Mouse (Mus musculus): Measurements from ENCODE around the gene Uckl1.

Gene Uckl1

DNA sequence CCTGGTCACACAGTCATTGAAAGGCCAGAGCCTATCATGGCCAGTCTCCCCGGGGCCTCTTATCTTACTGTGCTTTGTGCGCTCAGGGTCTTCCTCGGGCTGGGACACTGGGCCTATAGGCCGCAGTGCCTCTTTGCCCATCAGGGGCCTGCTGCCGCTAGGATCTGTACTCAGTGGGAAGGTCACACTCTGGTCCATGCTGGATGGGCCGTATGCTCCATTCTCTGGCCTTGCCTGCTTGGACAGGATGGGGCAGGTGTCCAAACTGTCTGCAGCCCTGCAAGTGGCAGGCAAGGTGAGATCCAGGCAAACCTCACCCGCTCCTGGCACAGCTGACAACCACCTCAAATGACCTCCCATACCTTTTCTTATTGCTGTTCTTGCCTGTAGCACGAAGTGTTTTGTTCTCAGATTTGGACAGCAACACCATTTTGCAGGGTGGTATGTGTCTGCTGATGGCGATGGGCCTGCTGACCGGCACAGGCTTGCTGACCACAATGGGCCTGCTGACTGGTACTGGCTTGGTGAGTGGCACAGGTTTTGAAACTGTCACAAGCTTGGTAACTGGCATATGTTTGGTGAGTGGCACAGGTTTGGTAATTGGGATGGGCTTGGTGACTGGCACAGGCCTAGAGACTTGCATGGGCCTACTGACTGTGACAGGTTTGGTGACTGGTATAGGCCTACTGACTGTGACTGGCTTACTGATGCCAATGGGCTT lies 4.5 kb upstream of the Uckl1 start:
- DNase-seq = no peak

DNA sequence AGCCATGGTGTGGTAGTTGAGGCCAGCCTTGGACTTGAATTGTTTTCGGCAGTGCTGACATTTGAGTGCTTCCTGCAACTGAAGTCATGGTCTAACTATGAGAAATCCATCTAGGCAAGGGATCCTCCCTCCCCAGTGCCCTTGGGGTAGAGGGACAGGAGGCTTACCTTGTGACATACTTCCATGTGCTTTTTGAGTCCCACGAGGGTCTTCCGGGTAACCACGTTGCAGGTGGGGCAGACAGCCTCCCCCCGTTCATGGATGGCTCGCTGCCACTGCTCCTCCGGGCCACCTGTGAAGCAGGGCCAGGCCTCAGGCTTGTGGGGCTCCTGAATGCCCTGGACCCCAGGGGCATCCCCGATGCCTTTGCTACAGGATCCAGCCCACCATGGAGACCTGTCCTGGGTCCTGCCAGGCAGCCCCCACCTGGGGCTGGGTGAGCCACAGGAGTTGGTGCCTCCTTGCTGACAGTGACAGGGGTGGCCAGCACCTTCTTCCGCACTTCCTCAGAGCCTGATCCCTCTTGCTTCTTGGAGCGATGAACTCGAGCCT lies 3.6 kb upstream of the Uckl1 start:
- DNase-seq = no peak

DNA sequence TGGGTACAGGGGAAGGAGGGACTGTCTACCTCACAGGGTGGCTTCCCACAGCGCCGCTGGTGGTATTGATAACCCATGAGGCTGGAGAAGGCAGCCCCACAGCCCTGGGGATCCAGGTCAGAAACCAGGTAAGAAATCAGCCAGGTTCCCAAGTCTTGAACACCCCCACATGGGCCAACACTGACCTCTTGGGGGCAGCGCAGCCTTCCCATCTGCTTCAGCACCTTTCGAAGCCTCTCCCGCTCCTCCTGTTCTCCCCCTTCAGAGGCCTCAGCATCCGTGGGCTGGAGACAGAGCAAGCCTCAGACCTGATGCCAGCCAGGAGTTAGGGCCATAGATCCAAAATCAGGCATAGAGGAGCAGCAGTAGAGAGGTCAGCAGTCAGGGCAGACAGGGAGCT lies 3.1 kb upstream of the Uckl1 start:
- DNase-seq = no peak

DNA sequence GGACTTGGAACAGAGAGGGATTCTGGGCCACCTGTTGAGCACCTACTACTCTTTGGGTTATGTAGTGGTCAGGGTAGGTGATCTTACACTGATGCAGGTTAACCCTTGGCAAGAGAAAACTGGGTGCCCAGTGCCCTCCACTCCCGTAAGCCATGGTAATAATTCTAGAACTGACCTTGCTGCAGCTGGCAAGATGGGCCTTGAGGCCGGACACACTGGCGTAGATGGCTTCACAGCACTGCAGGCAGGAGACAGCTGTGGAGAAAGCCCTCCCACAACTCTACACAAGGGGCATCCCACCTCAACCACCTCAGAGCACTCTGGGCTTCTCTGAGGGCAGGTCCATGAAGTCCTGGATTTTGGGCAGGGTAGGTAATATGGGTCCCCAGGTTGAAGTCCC lies 1.4 kb upstream of the Uckl1 start:
- DNase-seq = no peak

DNA sequence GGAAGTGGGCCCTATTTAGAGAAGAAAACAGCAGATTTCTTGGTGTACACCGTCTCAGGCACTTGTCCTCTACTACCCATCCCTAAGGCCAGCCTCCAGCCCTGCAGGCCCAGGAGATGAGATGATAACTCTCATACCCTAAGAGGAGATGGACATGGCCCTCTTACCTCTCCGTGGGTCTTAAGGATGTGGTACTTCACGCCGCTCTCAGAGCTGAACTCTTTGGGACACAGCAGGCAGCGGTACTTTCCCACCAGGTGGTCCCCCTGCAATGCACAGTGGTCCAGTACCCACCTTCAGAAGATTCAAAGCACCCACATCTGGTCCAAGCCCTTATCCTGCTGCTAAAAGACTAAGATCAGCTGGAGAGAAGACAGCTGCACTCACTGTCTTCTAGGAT lies 814 bp upstream of the Uckl1 start:
- no peak for DNase-seq

DNA sequence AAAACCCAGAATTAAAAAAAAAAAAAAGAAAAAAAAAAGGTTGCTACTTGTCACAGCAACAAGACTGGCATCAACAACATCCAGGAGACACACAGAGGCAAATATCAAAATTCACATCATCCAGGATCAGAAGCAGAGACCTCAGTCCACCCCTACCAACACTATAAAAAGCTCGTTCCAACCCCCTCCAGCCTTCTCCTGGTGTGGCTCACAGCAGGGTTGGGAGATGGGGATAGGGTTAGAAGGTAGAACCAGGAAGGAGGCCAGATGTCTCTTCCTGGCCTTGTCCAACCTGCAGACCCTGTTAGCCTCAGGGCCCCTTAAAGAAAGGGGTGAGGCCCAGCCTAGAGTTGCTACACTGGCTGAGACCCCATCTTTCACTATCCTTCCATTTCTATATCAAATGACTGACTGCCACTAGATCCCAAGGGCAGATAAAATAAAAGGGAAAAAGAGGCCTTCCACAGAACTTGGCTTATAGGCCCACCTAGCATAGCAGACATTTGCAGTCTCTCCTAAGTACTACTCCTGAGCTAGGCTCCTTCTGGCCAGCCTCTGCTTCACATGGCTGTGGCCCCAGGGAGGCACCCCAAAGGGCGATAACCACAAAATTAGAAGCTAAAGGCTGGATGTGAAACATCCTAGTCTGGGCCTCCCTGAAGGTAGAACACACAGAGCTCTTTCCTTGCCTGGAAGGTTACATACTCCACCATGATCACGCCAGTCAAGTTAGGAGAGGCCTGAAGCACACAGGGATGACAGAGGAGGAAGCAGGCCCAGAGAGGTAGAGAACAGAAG lies 1.0 kb downstream of the Uckl1 start:
- DNase-seq = no peak

DNA sequence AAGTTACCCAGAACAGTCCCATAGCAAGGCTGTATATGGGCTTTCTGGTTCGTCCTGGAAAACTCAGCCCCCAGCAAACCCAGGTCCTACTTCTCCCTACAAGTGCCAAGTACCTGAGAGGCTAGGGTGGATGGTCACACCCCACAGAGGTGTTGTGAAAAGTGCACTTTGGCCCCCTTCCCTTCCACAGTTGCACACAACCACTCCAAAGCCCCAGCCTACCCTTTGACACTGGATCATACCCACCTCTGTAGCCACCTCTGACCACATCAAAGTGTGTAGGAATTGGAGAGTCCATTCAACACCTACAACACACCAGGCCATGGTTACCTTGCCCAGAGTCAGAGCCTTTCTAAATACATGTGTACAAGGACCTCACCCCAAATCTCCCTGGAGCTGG lies 1.8 kb downstream of the Uckl1 start:
- no peak for DNase-seq

DNA sequence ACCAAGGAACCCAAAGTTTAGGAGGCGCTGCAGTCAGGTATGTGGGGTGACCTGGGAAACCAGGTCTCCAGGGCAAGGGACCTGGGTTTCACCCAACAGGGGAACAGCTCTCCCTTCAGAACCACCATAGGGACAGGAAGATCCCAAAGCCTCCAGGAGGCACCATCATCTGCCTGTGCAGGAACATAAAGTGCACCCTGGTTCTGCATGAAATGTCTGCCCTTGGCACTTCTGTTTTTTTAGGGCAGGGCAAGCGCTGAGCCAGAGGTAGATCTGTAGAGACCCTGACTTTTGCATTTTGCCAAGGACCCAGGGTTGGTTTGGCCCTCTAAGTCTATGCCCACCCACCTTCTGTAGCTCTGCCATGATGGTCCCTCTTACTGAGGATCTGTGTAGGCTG lies 2.3 kb downstream of the Uckl1 start:
- DNase-seq = no peak

DNA sequence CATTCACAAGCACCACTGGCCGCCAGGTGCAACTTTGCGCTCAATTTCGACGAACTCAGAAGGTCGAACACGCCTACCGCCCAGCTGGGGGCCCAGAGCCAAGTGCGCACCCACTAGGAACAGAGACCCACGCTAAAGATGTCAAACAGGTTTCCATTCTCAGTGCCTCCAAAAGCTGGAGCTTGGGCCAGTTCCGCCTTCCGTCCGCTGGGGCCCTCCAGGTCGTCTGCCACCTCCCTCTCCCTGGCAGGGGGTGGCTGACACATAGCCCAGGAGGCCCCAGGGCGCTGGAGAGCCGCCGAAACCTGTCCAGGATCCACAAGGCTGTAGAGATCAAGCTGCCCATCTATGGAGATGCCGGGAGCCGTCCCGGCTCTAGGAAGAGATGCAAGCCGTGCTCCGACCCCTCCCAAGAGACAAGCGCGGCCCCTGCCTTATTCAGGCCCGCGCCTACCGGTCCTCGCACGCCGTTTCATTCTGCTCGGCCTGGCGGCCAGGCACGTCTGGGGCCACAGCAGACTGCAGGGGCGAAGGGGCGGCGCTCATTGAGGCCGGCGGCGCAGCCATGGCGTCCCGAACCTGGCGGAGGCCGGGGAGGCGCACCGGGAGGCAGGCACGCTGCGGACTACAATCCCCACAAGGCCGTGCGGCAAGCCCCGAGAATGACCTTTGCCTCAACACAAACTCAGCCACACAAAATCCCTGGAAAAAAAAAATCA lies 3.1 kb downstream of the Uckl1 start:
- DNase-seq = peak; percentile 92

DNA sequence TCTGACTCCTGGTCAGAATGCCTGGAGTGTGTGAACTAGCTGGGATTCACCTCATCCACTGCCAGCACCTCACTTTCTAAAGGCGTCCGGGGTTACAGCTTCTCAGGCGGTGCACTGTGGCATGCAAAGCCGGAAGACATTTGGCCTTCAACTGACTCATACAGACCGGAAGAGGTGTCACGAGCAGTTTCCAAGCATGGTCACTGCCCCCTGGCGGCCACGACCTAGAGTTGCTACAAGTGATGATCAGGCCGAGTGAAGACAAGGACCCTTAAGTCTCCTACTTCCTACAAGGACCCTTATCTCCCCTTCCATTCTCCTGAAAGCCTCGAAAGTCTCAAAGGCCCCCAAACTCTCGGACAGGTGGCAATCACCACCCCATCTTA lies 3.7 kb downstream of the Uckl1 start:
- peak; percentile 89 for DNase-seq

DNA sequence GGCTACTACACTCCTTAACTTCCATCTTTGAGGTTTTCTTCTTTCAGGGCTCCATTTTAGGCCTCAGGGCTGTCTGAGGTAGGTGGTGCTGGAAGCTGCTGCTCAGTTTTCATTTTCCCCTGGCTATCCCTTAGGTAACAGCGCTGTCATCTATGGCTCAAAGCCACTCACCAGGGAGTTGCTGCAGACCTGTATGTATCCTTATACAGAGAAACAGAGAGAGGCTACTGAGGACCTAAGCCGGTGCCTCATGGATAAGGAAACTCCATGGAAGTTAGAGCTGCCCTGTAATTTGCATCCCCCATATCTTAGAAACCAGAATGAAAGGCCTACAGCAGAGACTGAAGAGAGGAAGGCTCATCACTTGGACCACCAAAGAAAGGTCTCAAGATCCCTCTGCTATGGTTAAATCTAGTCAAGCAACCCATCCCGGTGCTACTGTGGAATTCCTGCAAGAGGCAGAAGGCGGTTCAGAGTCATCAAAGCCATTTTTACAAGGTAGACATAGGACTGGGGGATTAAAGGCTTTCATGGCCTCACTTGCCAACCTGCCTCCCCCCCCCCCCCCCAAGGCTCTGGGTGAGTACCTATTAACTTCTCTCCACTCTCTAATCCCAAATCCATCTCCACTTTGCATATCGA lies 4.4 kb downstream of the Uckl1 start:
- DNase-seq = no peak

DNA sequence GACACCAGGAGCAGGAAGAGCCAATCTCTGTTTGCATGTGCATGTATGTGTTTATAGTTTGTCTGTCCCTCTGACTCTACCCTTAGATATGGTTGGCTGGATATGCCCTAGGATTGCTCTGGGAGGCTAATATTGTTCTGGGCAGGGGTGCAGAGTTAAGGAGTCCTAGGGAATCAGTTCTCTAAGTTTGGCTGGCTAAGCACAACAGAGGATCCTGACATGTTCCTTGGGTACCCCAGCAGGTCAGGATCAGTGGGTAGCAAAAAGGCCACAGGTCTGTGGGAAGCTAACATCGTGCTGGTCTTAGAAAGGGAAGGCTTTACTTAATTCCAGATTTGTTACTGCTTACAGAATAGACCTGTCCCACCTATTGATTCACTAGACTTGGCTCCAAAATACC lies 5.0 kb downstream of the Uckl1 start:
- DNase-seq = no peak

DNA sequence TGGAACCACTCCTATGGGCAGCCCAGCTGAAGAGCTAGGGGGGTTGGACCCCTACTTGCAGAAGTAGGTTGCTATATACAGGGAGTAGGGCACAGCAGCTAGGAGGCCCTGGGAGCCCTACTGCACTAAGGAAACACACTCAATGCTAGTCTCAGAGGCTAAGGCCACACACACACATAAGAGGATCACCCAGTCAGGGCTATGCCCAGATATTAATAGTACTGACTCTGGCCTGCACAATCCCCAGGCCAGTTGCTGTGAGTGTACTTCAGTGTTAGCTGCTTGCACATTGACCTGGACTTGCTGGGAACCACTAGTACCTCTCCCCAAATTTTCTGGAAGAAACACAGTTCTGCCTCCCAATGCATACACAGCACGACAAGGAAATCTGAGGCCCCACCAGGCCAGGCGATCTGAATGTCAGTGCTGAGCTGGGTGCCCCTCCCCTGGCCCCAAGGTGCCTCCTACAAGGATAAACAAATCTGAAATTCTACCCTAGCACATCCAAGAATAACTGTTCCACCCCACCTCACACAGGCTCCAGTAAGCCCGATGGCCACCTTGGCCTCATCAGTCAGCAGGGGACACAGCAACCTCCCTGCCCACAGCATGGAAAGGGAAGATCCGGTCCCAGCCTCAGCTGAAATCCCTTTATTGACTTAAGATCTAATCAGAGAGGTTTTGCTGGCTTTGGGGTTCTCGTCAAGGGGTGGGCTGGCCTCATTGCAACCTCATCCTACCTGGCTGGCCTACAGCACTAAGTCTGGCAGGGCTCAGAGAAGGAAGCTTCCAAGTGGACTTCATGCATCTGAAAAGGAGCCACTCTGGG lies 5.7 kb downstream of the Uckl1 start:
- DNase-seq = no peak

DNA sequence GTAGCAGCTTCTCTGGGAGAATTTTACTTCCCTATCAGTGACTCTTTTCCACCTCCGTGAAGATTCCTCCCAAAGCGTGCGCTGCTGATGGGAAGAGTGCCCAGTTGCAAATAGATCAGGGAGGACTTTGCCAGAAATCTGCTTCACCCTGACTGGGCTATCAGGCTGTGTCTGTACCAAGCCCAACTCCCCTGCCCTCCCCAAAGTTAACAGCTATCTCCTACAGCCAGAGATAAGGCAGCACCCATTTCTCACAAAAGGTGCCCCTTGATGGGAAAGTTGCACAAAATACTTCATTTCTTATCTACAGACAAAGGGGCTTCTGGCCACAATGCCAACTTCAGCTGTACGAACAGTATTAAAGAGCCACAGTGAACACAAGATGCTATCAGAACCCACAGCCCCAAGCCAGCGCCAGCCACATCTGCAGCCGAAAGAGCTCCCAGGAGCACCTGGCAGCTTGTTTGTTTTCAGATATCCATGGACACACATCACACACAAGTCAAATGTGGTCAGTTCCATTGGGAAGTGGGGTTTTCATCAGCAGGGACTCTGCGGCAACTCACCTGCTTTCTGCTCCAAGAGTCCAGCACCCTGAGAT lies 6.6 kb downstream of the Uckl1 start:
- no peak for DNase-seq

DNA sequence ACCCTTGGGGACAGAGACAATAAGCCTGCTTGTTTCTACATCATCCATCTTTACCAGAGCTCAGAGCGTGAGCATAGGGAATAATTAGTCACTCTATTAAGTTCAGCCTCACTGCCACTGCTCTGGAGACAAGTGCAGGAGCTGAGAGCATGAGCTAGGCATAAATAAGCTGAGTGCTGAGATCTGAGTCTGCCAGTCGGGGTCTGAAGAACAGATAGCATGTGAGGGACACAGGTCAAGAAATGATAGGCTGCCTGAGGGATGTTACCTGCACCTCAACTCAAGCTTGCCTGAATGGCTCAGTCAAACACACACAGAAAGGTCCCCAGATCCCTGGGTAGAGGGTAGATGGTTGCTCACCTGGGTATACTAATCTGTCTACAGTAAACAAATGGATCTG lies 7.6 kb downstream of the Uckl1 start:
- DNase-seq = no peak

DNA sequence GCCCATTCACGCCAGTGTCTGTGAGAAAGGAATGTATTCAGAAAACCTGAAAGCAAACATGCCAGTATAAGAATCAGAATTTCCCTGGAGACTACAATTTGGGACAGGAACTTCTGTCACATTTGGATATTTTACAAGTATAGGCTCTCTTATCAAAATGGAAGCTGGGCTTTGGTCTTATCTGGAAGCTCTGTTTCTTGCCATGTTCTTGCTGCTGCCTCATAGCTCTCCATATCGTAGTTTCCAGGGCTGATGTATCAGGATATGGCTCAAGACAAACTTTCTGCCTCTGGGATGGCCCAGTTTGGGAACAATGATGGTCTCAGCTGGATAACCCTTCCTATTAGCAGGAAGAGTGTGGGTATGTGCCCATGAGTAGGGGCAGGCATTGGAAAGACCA lies 8.1 kb downstream of the Uckl1 start:
- DNase-seq = no peak

DNA sequence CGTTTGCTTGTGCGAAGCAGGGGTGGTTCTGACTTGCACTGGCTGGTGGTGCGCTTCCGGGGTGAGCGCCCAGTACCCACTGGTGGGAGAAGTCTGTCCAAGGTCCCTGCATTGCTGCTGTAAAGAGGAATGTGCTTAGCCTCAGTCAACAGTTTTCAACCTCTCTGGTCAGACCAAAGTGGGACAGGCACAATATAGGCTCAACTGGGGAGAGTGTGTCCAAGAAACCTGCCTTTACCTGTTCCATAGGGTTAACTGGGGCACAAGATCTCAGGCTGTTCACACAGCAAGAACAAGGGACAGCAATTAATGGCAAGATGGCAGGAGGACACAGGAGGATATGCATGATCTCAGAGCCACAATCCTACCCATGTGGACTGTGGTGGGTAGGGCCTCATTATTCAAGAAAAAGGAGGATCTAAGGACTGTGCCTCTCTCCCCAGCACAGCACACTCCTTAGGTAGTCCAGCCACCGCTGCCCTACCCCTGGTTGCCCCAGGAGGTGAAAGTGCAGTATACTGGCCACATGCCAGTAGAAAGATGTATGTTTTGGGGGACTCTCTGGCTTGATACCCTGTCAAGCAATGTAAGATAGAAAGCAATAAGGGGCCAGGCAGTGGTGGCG lies 9.7 kb downstream of the Uckl1 start:
- no peak for DNase-seq

DNA sequence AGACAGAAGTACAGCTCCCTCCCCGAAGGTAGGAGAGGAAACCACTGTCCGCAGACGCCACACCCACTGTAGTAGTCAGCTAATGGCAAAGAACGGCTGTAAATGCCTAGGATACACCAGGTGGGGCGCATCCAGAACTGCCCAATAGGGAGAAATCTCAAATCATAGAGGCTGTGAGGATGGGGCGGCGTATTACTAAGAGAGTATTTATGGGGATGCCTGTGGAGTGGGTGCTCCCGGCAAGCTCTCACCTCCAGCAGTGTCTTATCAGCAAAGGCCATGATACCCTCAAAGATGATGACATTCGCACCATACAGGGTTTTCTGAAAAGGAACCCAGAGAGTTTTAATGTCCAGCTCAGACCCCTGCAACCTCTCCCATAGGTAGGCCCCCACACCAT lies 10.7 kb downstream of the Uckl1 start:
- no peak for DNase-seq

DNA sequence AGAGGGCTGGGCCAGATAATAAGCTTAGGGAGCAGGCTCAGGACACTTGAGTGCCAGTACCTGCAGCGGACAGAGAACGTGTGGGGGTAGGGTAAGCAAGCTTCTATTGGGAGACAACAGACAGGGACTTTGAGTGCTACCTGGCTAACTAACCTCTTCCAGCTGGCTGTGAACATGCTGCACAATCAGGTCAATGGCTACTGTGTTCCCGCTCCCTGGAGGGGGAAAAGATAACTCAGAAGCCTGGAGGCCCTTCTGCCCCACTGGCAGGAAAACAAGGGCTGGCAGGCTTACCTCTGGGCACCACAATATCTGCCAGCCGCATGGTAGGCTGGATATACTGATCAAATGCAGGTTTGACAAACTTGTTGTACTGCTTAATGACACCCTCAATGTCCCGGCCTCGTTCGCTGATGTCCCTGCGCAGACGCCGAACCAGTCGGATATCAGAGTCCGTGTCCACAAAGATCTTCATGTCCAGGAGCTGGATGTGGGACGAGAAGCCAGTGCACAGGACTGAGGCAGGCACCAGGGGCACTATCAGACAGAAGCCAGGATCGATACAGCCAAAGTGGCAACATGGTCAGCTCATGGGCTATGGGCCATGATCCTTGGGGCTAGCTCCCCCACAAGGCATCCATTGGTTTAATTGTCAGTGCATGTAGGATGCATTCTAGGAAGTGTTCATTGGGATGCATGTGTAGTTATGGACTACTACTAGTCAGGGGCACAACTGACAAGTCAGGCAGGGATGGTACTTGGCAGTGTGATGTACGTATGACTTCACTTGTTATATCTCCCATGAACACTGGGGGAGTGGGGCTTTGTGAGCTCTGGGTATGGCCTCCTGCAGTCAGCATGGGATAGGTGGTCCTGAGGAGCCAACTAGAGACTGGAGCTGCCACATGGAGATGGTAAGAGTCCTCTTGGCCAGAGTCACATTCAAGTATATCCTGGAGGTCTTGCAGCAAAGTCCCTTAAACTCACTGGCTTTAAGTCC lies 11.5 kb downstream of the Uckl1 start:
- no peak for DNase-seq

Measured in kidney, postnatal 10 days (tissue).